Mouse (Mus musculus): ENCODE measurements around the gene Fbxl15.

Gene Fbxl15

DNA sequence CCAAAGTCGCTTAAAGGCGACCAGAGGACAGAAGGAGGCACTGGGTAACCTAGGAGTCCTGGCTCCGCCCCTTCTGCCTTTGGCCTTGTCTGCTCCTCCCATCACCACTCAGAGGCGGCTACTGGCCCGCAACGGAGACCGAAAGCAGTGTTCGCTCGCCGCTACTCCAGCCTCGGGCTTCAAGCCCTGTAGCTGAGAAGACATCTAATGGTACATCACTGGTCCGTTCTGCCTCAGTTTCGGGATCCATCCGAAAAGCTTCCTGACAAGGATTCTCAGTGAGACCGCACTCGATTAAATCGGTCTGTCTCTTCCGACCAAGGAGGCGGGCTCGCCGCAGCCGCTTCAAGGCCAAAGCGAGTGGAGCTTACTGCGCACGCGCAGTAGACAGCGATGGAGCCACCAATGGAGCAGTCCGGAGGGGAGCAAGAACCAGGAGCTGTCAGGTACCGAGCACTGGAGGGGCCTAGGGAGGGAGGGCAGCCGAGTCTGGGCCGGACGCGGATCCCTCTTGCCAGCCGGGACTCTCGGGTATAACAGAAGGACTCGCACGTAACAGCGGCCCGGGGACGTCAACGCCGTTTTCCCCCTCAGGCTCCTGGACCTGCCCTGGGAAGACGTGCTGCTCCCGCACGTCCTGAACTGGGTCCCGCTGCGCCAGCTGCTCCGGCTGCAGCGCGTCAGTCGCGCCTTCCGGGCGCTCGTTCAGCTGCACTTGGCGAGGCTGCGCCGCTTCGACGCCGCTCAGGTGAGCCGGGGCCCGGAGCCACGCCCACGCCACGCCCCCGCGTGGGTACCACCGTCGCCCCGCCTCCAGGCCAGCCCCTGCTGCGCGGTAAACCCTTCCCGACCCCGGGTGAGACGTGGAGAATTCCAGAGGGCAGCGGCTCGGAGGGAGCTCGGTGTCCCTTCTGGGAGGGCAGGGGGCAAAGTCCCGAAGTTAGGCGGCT lies at the start of gene Fbxl15:
Gene Fbxl15 (plus strand): TSS at position 104 of the 950 bp plus-strand sequence.
- peak; percentile 80 to 85 for DNase-seq

DNA sequence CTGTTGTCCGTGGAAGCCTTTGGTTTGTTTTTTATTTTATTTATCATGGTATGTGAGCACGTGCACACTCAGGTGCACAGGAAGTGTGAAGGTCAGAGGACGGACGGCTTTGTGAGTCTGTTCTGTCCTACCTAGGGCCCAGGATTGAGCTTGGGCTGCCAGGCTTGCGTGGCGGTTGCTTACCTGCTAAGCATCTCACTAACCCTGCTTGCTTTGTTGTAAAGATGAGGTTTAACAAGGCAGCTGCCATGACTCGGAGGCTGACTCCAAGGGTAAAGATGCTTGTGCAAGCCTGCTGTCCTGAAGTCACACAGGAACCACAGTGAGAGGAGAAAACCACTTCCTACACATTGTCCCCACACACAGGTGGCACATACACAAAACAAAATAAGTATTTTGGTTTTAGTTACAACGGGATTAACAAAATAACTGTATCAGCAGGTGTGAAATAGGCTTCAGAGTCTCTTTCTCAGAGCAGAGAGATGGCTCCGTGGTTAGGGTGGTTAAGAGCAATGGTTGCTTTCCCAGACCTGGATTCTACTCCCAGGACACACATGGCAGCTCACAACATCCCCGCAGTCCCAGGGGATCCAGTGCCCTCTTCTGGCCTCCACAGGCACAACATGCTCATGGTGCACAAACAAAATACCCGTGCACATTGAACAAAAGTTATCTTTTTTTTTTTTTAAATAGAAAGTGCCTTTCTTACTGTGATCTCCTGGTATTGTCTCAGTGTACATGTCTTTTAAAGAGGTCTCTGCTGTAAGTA lies 45.7 kb upstream of the Fbxl15 start:
- peak in 1 of 2 experiments; percentile 45 for DNase-seq

GRCm38 (mm10) chr19:46284686-46285085 lies 43.3 kb upstream of the Fbxl15 start:
- DNase-seq = no peak

DNA sequence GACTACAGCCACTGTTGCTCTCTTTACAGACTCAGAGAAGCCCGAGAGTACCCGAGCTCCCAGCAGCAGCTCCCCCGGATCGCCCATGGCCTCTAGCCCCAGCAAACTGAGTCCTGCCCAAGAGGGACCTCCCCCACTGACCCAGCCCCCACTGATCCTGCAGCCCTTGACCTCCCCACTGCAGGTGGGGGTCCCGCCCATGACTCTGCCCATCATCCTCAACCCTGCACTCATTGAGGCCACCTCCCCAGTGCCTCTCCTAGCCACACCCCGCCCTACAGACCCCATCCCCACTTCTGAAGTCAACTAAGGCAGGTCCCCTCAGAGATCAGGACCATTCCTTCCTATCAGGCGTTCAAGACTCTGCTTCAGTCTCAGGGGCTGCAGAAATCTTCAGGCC lies 42.4 kb upstream of the Fbxl15 start:
- DNase-seq = no peak

- DNase-seq = no peak
Measured at GRCm38 (mm10) chr19:46286047-46286446, 41.9 kb upstream of the Fbxl15 start.

DNA sequence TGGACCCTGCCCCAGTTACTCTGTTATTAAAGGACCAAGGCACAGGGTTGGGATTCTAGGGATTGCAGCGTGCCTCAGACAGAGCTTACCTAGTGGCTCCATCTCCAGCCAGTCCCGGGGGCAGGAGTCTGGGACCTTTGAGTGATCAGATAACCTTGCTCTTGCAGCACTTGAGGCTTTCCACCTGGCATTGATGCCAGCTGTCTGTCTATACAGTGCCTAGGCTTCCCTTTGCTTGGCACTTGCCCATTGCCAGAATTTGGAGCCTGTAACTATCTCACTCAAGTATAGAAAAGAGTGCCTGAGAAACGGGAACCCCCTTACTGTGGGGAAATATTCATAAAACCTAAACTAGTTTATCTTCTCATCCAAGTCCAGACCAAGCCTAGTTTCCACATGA lies 41.1 kb upstream of the Fbxl15 start:
- DNase-seq = no peak

- DNase-seq = no peak
Measured at GRCm38 (mm10) chr19:46287566-46287965, 40.4 kb upstream of the Fbxl15 start.

DNA sequence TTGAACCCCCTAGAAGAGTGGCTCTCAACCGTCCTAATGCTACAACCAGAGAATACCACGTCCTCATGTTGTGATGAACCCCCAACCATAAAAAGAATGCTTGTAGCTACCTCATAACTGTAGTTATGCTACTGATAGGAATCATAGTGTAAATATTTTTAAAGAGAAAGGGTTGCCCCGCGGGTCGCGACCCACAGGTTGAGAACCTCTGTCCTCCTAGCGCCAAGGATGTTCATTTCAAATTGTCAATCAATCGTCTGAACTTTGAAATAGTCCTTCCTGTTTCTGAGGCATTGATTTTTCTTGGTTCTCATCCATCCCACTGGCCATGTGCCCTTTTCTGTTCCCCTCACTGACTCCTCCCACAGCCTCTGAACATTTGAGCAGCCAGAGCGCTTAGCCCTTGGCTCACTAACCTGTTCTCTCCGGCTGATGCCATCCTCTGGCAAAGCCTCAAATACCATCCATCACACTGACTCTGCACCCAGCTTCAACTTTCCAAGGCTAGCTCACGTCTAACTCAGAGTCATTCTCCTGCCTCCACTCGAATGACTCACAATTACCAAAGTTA lies 37.4 kb upstream of the Fbxl15 start:
- DNase-seq = no peak

DNA sequence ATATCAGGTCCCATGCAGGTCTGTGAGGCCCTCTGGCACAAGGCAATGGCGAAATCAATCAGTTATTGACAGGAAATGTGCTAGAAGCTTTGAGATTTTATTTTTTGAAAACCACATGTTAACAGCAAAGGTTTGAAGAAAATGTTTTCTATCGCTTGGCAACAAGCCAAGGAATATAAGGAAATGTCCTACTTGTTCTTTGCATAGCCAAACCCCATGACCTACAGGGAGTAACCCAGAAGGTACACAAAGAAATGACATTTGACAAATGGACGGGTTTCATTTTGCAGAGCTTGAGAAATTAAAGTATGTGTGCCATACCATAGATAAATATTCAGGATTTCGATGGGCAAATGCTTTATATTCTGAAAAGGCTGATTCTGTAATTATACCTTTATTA lies 31.0 kb upstream of the Fbxl15 start:
- no peak for DNase-seq

GRCm38 (mm10) chr19:46300294-46301045 lies 27.5 kb upstream of the Fbxl15 start:
- DNase-seq = no peak

DNA sequence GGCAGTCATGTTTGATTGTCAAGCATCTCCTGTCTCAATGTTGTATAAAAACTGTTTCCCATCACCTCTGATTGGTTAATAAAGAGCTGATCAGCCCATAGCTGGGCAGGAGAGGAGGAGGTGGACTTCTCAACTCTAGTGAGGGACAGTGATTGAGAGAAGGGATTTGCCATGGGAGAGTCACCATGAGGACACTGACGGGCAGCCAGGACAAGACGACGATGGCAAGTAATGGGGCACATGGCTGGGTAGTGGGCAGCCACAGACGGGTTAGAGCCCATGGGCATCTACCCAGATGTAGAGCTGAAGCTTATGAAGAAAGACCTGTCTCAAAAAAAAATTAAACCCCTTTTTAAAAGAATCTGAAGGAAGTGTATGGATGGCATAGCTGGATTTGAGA lies 25.4 kb upstream of the Fbxl15 start:
- no peak for DNase-seq

DNA sequence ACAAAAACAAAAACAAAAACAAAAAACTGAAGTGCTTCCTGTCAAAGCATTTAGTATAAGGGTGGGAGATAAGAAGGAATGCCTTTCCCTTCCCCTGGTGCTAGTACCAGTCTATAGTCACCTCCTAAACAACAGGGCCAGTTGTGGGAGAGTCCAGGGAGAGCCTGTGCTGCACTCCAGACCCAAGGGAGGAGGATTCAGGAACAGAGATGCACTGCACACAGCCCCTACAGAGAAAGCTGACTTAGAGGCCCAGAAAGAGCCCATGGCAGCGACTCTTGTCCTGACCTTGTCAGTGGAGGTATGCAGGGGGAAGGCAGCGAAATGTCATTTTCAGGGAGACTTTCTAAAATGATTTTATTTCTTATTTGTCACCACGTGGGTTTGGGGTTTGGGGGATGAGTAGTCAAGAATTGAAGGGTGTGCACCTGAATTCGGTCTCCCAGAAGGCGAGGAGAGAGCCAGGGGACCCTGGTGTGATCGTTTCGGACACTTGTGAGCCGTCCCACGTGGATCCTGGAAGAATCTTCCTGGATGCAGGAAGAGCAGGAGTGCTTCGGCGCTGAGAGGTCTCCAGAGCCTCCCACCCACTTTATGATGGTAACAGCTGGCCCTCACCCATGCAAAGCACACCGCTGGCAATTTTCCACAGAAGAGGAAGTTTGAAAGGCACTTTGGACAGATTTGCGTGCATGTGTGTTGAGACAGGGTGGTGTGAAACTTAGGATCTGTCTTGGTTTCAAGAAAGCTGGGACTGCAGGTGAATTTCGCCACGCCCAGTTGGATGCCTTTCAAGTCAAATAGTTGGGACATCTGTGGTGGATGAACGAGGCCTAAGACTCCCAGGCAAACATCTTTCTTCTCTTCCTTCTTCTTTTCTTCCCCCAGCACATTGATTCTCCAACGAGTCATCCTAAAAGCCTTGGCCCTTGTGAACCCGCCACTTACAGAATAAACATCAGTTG lies 24.5 kb upstream of the Fbxl15 start:
- DNase-seq = no peak

DNA sequence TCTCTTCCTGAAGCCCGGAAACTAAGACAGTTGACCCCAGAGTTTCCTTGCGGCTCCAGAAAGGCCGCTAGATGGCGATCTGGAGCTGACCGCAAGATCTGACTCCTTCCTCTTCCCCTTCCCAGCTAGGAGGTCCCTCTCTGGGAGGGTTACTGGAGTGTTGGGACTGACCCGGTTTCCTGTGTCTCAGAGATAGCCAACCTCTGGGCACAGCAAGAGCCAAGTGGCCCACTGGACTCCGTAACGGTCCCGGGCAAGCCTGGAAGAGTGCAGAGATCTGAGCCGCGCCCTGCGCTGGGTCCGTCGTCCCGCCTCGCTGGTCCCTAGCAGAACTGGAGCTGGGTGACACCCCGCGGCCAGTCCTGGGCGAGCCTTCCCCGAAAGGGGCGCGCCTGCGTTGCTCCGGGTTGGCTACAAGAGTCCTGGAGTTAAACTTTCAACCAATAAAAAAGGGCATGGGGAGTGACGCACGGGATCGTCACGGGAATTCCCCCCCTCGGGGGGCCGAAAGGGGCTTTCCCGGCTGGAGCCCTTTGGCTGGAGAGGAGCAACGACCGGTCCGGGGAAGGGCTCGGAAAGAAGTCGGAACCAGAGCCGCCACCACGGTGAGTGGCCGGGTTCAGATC lies 23.7 kb upstream of the Fbxl15 start, which contains the start of gene Nfkb2:
Gene Nfkb2 (plus strand): TSS at position 105 of the 626 bp plus-strand sequence.
- DNase-seq = peak; percentile 84 to 89

- DNase-seq = no peak
Measured at GRCm38 (mm10) chr19:46304908-46305333, 23.1 kb upstream of the Fbxl15 start.

DNA sequence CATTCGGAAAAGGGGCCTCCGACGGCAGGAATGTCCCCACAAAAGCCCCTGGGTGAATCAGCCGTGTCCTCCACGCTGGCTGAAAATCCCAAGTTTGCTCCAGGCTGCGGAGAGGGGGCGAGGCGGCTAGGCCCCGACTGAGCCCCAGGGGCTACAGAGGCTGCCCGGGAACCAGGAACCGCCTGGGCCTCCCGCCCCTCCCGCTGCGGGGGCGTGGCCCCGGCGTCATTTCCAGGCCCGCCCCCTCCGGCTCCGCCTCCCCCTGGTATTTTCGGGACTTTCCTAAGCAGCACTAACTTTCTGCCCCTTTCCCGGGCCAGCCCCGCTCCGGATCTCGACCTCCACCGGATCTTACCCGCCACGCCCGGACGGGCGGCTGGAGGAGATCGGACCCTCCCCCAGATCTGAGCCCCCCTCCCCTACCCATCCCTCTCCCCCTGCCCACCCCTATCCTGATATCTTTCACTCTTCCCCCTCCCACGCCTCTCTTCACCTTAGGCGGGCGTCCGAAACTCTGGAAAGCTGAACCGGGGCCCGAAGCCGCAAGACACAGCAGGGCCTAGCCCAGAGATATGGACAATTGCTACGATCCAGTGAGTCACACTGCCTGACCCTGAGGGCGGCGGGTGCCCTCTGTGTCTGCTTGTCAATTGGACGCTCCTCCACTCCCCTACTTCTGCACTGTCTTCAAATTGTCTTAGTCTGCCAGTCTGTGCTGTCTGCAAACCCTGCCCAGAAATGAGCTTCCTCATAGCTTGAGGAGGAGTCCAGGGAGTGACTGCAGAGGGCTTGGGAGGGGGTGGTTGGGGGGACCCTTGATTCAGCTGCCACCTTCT lies 22.3 kb upstream of the Fbxl15 start:
- peak; percentile 82 to 84 for DNase-seq

GRCm38 (mm10) chr19:46306268-46306610 lies 21.7 kb upstream of the Fbxl15 start:
- peak in 1 of 2 experiments; percentile 10 for DNase-seq

DNA sequence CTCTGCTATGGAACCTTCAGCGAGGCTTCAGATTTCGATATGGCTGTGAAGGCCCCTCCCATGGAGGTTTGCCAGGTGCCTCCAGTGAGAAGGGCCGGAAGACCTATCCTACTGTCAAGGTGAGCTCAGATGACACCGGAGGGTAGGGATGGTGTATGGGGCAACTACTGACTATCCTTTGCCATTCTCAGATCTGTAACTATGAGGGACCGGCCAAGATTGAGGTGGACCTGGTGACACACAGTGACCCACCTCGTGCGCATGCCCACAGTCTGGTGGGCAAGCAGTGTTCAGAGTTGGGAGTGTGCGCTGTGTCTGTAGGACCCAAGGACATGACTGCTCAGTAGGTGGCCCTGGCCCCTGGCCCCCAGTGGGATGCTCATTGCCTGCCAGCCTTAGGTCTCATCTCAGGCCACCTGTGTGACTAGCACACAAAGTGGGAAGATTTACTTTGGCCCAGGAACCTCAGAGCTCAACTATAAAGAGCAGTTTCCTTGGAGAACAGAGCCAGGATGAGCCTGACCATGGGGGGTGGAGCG lies 21.2 kb upstream of the Fbxl15 start:
- no peak for DNase-seq

DNA sequence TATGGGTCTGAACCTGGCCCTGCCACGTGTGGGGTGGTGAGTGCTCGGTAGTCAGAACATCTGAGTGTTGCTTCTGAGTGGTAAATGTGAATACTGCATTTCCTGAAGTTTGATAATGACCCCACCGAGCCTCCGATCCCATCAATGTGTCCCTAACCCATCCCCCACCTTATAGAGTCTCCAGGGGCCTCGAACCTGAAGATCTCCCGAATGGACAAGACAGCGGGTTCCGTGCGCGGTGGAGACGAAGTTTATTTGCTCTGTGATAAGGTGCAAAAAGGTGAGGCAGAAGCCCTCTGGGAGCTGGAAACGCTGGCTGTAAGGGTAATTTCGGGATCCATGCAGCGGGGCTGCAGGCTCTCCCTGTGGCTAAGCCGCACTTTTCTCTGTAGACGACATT lies 20.2 kb upstream of the Fbxl15 start:
- no peak for DNase-seq

DNA sequence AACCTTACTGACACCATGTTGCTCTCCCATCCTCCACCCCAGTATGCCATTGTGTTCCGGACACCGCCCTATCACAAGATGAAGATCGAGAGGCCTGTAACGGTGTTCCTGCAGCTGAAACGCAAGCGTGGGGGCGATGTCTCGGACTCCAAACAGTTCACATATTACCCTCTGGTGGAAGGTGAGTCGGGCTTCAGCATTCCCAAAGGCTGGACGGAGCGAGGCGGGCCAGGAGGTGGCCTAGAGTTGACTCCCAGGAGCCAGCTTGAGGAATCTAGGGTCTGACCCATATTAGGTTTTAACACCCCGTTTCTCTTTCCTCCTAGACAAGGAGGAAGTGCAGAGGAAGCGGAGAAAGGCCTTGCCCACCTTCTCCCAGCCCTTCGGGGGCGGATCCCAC lies 19.7 kb upstream of the Fbxl15 start:
- no peak for DNase-seq
